In genomic region chr6:65538921-65539320, GRCm38 (mm10) we compare ENCODE assay signal across 18 mouse cellular contexts. TPM values are rescaled to one million over a fixed set of nuclear protein-coding genes. Genes with fewer than 3 reads are reported as not detected.
"Had no signal": no experiment of that assay in that cellular context is flagged by ENCODE, and none has a peak within 500 bp of the region (broad histone marks: within the 10 kb centered on the region; RNA-seq: fewer than 3 reads in every experiment).

No protein-coding gene starts in this region.

- H3K27me3 ChIP-seq: midbrain, embryonic 12.5 days; neural tube, embryonic 13.5 days; neural tube, embryonic 15.5 days; stomach, embryonic 15.5 days had no signal

- H3K9ac ChIP-seq: lung, embryonic 14.5 days; midbrain, embryonic 12.5 days; neural tube, embryonic 13.5 days; neural tube, embryonic 15.5 days; stomach, embryonic 15.5 days had no signal

- H3K4me1 ChIP-seq: neural tube, embryonic 13.5 days; neural tube, embryonic 15.5 days; stomach, embryonic 15.5 days had no signal

- ATAC-seq: midbrain, embryonic 16.5 days had no signal

- H3K27ac ChIP-seq: midbrain, embryonic 10.5 days; midbrain, embryonic 12.5 days; neural tube, embryonic 13.5 days; neural tube, embryonic 15.5 days; stomach, embryonic 15.5 days; stomach, postnatal 0 days had no signal

- H3K9me3 ChIP-seq: midbrain, embryonic 10.5 days; midbrain, embryonic 12.5 days; neural tube, embryonic 13.5 days; neural tube, embryonic 15.5 days; stomach, embryonic 15.5 days had no signal

- H3K4me3 ChIP-seq: midbrain, embryonic 10.5 days; midbrain, embryonic 12.5 days; myocyte; neural tube, embryonic 13.5 days; neural tube, embryonic 15.5 days; stomach, embryonic 15.5 days had no signal

- H3K36me3 ChIP-seq: midbrain, embryonic 10.5 days; midbrain, embryonic 12.5 days; neural tube, embryonic 13.5 days; neural tube, embryonic 15.5 days; stomach, embryonic 15.5 days had no signal

- DNase-seq: lung, embryonic 14.5 days; lung, postnatal 10 days; lung, postnatal 4 days; midbrain, embryonic 14.5 days; right cerebral cortex, postnatal 14 days; thymus, adult 2 months; thymus, postnatal 25 days; thymus, postnatal 4 days had no signal

- H3K4me2 ChIP-seq: lung, embryonic 14.5 days; midbrain, embryonic 12.5 days; neural tube, embryonic 13.5 days; neural tube, embryonic 15.5 days; stomach, embryonic 15.5 days had no signal

RNA-seq across cellular contexts. Expression of gene Tnip3, which starts 13.8 kb away (rescaled TPM):
- polyA plus RNA-seq: midbrain, embryonic 10.5 days; midbrain, embryonic 12.5 days; midbrain, embryonic 14.5 days; midbrain, embryonic 16.5 days; neural tube, embryonic 11.5 days; neural tube, embryonic 13.5 days; neural tube, embryonic 15.5 days; testis, adult 2 months had no signal
